Mouse (Mus musculus): ENCODE measurements around the gene Clcn6. TPM values are rescaled to one million over a fixed set of nuclear protein-coding genes. Genes with fewer than 3 reads are reported as not detected.

Clcn6 gene
- total RNA-seq, 2 experiments from 2014 or later, result 10.0 to 12.6 TPM

DNA sequence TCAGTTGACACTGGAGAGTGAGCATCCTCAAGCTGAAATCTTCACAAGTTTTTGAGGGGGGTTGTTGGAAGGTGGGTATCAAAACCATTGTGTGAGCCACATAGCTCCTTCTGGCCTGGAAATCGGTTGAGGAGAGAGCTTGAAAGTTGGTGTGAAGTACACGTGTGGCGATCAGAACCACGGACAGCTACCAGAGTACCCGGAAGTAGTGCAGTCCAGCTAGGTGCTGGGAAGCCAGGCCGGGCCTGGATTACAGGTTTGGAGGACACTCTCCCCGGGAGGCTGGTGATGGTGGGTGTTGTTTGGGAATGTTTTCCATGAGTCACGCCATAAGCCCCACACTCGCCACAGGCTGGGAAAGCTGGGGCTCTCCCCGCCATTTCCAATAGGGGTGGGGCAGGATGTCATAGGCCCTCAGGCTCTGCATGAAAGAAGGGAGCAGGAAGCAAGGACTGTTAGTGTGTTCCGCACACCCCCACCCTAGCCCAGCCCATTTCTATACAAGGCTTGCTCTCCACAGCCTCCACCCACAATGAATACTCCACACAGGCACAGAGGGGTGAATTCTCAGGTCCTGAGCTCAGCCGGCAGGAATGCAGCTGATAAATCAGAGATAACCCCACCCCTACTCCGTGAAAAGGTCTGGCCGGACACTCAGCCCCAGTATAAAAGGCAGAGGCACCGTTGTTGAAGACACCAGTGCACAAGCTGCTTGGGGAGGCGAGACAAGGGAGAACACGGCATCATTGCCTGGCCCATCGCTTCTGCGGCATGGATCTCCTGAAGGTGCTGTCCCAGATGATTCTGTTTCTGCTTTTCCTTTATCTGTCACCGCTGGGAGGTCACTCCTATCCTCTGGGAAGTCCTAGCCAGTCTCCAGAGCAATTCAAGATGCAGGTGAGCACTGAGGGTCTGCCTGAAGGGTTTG, 53.2 kb downstream of the Clcn6 start, which contains the start of gene Nppb:
Nppb (plus strand) TSS at position 584 of the 928 bp plus-strand sequence.
- peak; percentile 61 to 65 for DNase-seq

DNA sequence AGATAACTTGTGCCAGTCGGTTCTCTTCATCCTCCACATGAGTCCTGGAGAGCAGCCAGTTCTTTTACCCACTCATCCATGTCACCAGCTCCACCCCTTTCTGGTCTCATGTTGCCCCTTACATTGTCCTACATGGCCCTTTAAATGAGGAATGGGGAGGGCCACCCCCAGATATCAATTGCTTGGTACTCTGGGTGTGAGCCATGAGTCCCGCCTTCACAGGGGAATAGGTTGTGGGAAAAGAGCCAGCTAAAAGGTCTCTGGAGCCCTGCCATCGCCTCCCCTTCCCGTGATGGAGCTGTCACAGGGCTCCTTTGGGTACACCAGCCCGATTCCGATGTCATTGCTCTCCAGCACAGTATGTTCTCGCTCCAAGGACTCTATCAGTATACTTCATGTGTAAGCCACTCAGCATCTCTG, 59.2 kb downstream of the Clcn6 start:
- DNase-seq, result peak in 1 of 2 experiments; percentile 60

DNA sequence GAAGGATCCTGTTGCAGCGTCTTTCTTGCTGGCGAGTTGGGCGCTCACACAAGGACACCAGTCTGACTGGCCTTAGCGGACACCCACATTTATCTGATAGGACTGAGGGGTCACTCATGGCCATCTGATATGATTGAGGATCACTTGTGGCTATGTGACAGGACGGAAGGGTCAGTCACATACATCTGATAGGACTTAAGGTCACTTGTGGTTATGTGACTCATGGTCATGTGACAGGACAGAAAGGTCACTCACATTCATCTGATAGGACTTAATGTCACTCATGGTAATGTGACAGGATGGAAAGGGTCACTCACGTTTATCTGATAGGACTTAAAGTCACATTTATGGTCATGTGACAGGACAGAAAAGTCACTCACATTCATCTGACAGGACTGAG, 60.2 kb downstream of the Clcn6 start:
- DNase-seq, result peak in 1 of 2 experiments; percentile 30

DNA sequence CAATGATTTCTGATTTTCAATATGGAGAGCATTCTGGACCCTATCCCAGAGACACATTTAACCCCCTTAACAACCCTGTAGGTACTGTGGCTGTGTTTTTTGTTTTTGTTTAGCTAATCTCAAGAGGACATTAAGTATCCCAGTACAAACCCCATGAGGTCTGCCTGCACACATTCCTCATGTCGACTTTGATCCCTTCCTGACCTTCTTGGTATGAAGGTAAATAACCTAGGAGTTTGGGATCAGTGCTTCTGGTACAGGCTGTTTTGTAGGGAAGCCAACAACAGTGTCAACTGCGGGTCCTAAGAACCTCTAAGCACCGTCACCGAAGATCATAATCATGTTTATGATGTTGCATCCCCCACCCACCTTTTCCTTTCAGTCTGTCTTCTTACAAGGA, 60.9 kb downstream of the Clcn6 start:
- DNase-seq, result no peak

DNA sequence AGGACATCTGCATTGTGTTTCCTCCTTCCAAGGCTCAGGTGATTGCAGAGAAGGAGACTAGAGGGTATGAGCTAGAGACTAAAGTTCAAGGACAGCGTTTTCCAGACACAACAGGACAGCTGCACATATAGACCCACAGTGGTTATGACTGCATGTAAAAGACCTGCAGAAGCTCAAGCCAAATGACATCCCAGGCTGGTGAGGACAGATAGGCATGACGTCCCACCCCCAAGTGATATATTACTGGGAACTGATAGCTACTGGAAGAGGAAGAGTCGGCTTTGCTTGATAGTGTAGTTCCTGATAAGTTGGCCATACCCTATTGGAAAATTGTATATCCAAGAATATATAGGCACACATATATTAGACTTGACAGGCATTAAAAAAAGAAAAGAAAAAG, 62.4 kb downstream of the Clcn6 start:
- DNase-seq, result no peak

DNA sequence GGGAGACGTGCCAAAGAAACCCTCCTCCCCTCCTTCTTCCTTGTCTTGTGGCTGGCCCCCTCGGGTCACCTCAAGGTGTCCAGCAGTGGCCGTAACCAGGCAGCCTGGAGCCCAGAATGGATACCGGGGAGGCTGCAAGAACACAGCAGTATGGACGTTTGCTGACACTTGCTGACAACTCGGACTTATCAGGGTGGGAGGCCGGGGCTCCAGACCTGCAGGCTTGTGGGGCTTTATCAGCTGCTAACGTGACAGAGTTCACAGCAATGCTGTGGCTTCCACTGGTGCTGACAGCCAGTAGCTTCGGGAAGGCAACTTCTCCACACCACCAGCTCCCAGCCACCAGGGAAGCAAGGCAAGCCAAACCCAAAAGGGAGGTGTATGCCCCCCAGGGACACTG, 69.3 kb downstream of the Clcn6 start:
- no peak for DNase-seq

DNA sequence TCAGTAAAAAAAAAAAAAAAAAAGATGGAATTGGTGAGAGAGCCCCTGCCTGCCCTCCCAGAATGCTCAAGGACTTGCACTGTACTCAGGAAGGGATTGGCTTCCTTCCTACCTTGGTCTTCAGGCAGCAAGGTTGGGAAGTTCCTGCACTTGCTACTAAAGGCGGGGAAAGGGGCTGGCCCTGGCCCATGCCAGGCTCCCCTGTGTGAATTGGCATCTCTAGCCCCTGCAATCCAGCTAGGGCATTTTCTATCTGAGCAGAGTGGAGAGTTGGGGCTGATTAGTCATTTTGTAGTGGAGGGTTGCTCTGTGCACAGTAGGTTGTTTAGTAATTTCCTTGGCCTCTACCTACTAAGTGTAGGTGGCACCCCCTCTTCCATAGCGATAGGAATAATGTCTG, 69.8 kb downstream of the Clcn6 start:
- DNase-seq, result no peak

DNA sequence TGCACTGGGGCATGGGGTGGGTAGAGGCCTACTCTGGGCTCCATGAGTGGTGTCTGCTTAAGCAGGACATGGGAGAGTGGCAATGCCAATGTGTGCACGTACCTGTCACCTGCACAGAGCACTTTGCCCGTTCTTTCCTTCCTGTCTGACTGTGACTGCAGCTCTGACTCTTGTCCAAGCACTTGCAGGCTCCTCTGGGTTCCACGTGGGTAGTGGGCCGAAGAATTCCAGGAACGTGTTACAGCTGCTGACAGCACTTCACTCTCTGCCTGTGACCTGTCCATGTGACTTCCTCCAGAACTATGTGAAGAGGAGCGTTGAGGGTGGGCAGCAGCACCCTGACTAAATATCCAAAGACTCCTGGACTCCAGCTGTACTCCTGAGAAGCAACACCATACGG, 72.9 kb downstream of the Clcn6 start:
- DNase-seq, result no peak

DNA sequence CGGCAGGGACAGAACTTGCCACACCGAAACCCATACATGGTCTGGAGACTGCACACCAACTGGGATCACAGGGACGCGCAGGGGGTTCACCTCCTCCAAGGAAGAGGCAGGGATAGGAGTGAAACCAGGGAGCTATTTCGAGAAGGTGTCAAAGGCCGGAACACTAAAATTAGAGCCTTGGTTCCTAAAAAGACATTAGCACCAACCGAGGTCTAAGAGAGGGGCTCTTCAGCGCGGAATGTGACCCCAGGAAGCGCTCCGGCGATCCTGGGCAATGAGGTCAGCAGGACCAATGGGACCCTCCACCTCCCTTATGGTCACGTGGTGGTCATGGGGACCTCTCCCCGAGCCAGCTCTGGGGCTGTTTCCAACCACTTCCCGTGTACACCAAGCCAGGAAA, 75.0 kb downstream of the Clcn6 start:
- DNase-seq, result no peak

DNA sequence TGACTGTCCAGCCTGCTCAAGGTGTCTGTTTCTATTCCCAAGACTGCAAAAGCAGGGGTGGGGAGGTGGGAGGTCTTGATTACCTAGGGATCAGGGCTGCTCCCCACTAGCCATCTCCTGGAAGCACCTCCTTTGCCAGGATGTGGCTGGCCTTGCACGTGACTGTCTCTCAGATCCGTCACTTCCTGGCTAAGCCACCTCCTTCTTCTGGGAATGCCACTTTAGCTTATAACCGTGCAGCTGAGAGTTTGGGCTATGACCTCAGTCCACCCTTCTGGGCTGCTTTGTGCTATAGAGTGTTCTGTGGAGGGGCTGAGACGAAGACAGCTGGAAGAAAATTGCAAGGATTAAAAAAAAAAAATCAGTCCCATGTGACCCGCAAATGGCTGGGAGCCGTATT, 75.8 kb downstream of the Clcn6 start:
- no peak for DNase-seq

DNA sequence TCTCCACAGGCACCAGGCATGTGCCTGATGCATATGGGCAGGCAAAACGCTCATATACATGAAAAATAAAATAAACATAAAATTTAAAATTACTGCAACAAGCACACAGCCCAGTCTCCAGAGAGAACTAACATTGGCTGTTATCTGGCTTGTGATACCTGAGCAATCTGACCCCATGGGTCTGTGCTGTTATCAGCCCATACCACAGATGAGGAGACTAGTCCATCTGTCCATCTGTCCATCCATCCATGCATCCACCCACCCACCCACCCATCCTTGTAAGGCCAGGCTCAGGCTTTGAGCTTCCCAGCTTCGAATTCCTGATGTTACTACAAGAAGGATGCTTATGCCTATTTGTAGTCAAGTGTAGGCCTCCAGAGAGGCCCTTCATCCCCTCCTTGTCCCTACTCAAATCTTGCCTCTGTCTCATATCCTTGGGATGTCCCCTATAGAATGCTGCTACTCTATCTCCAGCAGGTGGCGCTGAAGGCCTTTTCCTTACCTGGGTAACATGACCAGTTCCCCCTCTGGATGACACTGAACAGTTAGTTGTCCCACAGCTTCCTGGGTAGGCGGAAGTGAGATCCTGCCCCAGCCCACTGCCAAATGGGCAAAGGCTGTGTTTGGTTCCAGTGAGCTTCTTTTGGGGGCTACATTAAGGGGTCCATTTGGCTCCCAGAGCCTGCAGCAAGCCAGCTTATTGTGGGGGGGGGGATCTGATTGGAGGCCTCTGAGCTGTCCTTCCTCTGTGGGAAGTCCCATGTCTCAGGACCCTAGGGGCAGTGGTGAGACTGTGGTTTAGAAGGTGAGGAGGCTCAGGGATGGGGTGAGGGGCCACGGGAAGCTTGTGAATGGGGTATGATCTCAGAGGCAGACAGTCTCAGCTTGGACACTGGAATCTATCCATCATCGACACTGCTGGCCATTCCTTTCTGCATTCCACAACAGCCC, 78.5 kb downstream of the Clcn6 start:
- peak; percentile 80 to 81 for DNase-seq

DNA sequence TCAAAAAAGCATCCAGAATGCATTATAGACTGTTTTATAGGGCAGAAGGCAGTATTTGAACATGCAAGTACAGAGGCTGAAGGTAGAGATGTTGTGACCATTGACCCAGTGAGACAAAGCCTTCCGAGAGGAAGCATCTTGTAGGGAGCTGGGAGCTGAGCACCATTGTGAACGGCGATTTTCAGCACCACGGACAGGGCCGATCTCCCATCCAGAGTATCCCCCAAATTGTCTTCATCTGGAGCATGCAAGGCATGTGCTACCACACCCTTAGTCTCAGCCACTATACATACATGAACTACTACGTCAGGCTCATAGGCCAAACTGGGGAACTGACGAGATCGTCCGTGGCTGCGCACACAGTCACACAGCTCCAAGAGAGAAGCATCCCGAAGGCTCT, 81.5 kb downstream of the Clcn6 start:
- peak; percentile 37 to 51 for DNase-seq

Other genes with a start within 250 kb of the Clcn6 start
- 1 to 10 TPM; 3.8 to 6.4 TPM for gene Zfp984, start 229.0 kb downstream of the Clcn6 start, total RNA-seq (2021)
- gene Zfp933, start 190.5 kb downstream of the Clcn6 start, total RNA-seq (2021), result 10 to 100 TPM; 28.6 to 38.7 TPM
- gene Miip, start 170.0 kb downstream of the Clcn6 start, total RNA-seq (2021), result 10 to 100 TPM; 16.0 to 20.6 TPM
- gene Fv1, start 169.8 kb downstream of the Clcn6 start, total RNA-seq (2021), result 10 to 100 TPM in 1 of 2 experiments, 1 to 10 TPM in 1; 9.8 to 10.2 TPM
- gene Mfn2, start 134.1 kb downstream of the Clcn6 start, total RNA-seq (2021), result 100 to 1,000 TPM; 150 to 219 TPM
- gene Plod1, start 102.1 kb downstream of the Clcn6 start, total RNA-seq (2021), result 10 to 100 TPM; 35.1 to 47.1 TPM
- 10 to 100 TPM; 48.1 to 51.0 TPM for gene 2510039O18Rik, start 97.9 kb downstream of the Clcn6 start, total RNA-seq (2021)
- gene Nppb, start 53.0 kb downstream of the Clcn6 start, total RNA-seq (2021), result 1 to 10 TPM in 1 of 2 experiments, not detected in 1; 2.9 TPM
- gene Nppa, start 38.1 kb downstream of the Clcn6 start, total RNA-seq (2021), result not detected
- gene Mthfr, start 256 bp upstream of the Clcn6 start, total RNA-seq (2021), result 10 to 100 TPM; 29.0 to 54.7 TPM
- 10 to 100 TPM; 76.6 to 96.6 TPM for gene Agtrap, start 49.2 kb upstream of the Clcn6 start, total RNA-seq (2021)
- 10 to 100 TPM; 23.1 to 27.1 TPM for gene Mad2l2, start 91.6 kb upstream of the Clcn6 start, total RNA-seq (2021)
- gene Draxin, start 91.9 kb upstream of the Clcn6 start, total RNA-seq (2021), result under 1 TPM; 0.10 to 0.20 TPM
- gene Fbxo6, start 113.3 kb upstream of the Clcn6 start, total RNA-seq (2021), result 10 to 100 TPM; 48.5 to 58.3 TPM
- 10 to 100 TPM; 10.7 to 12.9 TPM for gene Fbxo44, start 121.7 kb upstream of the Clcn6 start, total RNA-seq (2021)
- gene Fbxo2, start 121.8 kb upstream of the Clcn6 start, total RNA-seq (2021), result 1 to 10 TPM; 3.9 to 5.1 TPM
- under 1 TPM; 0.13 to 0.63 TPM for gene Disp3, start 249.1 kb upstream of the Clcn6 start, total RNA-seq (2021)